Mouse (Mus musculus) heart, adult 11 months (tissue): ENCODE measurements at regions not wholly inside any gene's neighbourhood (a gene's known extent, or its start where the extent isn't known, plus 50 kb on each side); places are given as distances from the start of the nearest gene placed in this dataset.

Experiments
- DNase-seq: peaks from one replicate; pipeline ENCODE4 v3.0.0; 2022

- no peak for DNase-seq
These were observed 570.2 kb upstream of the Gm10306 start for GRCm38 (mm10) chr4:93986189-93986588.

GRCm38 (mm10) chr4:93990273-93990869, 566.0 kb upstream of the Gm10306 start:
- no peak for DNase-seq

DNA sequence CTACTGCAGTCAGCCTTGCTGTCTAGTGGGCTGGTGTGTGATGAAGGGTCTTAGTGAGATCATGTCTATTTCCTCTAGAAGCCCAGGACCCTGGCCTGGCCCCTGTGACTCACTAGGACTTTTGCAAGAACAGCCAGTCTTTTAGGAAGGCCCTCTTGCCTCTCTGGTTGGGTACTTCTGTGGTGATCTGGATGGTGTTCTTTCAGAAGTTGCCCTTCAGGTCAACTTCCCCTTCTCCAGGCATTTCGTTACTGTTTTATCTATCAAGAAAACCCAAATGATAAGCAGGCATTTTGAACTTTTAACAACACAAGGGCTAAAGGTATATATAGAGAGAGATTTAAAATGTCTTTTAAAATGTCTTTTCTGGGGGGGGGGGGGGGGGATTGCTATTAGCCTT, 550.5 kb upstream of the Gm10306 start:
- DNase-seq: no peak

- DNase-seq: no peak
These were observed 549.1 kb upstream of the Gm10306 start for GRCm38 (mm10) chr4:94007088-94007768.

GRCm38 (mm10) chr4:94015713-94016112, 540.6 kb upstream of the Gm10306 start:
- no peak for DNase-seq

- no peak for DNase-seq
These were observed 538.6 kb upstream of the Gm10306 start for GRCm38 (mm10) chr4:94017702-94018101.

- peak; percentile 86 for DNase-seq
These were observed 506.6 kb upstream of the Gm10306 start for GRCm38 (mm10) chr4:94049629-94050310.

- DNase-seq: no peak
These were observed 503.8 kb upstream of the Gm10306 start for GRCm38 (mm10) chr4:94052249-94053162.

DNA sequence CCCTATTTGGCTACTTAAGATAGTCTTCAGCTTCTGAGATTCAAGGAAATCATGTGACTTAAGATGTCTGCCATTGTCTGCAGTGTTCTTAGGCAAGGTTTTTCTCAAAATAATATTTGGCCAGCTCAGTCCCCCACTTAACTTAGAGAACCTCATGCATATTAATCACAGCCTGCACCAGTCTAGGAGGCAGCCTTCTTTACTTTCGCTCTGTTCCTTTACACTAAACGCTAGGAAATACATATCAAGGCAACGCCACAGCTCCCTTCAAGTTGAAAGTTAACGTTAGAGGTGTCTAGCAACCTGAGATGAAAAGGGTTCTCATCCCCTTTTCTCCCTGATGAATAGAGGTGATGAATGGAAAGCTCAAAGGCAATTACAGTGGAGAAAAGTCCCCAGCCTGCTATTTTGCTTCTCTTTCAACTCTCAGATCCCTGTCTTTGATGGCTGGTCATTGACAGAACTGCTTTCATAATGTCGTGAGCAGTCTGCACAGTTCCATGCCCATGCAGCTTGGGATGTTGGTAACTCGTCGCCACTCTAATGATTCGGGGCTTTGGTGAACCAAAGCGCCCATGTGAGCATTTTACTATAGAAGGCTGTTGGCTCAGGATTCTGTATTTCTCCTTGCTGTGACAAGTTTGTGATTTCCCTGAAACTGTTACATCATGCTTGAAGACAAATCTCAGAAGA, 483.0 kb upstream of the Gm10306 start:
- no peak for DNase-seq

- no peak for DNase-seq
These were observed 473.5 kb upstream of the Gm10306 start for GRCm38 (mm10) chr4:94082839-94083238.

DNA sequence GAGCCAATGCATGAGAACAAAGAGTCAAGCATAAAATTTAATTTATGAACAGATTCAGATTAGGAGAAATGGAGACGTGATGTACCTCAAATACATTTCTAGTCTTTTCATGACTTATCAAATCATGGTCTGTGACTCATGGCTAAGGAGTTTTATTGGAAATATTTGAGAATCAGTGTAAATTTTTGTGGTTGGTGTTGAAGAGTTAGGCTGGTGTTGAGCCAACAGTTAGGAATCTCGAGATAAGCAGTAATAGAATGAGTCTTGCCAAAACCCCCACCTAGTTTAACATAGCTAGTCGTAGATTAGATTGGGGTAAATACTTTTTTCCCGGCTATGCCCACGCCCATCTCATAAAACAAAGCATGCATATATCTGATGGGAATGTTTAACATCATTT, 462.0 kb upstream of the Gm10306 start:
- DNase-seq: no peak

DNA sequence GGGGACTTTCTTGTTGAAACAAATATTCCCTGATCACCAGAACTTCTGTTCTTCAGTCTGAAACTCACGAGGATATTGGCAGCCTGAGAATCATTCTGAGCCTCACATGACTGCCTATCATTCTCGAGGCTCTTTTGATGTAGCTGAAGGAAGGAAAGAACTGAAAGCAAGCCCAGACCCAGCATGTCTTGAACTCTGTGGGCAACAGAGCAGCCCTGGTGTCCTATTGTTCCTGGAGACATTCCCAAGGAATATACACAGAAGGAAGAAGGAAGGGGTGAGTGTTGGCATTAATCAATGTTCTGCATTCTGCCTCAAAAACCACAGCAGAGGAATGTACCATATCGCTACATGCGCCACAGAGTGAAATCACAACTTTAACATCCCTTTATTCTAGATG, 449.4 kb upstream of the Gm10306 start:
- DNase-seq: peak; percentile 42

GRCm38 (mm10) chr4:94116881-94117280, 439.5 kb upstream of the Gm10306 start:
- no peak for DNase-seq

DNA sequence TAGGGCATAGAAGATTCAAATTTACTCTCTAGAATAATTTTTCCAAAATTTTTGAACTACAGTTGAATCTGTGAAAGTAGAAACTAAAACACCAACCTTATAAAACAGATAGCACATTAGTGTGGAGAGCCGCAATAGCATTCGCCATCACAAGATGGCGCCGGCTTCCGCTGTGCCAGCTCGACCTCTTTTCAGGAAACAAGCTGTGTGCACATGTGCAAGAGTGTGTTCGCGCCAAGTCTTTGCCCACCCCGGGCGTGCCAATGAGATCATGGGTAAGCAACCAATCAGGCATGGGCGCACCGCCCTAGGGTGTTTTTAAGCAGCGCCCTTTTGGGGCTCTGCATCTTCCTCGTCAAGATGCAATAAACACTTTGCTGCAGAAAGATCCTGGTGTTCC, 432.2 kb upstream of the Gm10306 start:
- DNase-seq: no peak

DNA sequence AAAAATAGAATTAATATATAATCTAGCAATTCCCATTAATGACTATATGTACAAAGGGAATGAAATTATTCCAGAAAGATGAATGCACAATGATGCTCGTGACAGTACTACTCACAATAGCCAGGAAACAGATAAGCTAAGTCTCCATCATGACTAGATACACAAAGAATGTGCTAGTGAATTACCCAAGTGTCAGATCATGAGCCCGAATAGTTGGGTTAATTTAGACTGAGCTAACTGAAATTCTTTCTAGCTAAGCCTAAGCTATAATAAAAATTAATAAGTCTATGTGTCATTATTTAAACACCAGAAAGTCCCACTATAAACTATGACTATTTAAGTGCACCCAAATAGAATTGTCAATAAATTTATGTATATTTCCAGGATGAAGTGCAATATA, 418.4 kb upstream of the Gm10306 start:
- no peak for DNase-seq

DNA sequence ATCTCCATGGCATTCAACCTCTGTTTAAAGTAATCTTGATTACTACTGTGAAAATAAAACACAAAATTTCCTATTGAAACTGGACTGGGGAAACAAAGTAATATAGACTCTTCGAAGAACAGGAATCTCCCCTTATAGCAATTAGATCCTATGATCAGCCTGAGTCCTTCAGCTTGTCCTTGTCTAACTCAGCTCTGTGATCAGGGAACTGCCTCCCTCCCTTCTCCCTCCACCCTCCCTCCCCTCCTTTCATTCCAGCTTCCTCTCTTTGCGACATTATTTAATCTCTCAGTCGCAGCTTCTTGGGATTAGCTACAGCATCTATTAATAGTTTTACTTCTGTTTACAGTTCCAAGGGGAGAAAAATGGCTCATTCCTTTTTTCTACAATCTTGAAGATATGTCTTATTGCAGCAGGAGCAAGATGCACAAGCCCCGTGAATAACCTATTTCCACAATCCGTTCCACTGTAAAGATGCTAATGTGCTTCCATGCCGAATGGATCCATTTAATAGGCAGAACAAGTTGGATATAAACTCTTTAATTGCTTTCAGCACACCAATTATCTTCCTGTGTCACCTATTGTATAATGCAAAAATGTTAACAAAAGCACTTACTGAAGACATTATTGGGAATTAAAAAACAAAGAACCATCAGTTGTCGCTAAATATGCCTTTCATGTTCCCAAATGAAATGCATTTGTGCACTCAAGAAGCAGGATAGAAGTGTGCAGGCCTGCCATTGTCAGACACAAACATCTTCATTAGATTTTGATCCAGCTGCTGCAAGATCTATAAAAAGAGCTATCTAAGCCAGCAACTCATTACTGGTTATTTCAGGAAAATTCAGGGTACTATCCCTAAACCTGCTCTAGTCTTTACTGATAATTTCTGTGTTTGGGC, 411.2 kb upstream of the Gm10306 start:
- DNase-seq: no peak

DNA sequence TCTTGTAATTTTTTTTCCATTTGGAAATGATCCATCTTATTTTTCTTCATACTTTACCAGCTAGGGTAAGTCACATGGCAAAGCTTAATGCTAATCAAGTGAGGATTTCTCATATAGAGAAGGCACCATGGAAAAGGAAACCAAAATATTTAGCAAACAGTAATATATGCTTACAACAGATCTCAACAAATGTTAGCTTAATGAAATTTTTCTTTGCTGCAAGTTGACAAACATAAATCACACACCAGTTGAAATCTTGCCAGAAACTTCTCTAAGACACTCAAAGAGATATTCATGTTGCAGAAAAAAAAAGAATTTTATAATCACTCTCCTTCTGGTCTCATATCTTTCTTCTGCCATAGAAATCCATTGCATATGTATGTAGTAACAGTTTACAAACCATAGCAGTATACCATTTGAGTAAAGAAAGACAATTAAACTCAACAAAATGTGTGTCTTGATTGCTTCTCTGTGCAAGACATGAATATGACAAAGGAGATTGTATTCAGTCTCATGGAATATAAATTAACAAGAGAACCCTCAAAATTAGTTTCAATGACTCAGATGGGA, 408.3 kb upstream of the Gm10306 start:
- no peak for DNase-seq

GRCm38 (mm10) chr4:94149056-94149455, 407.3 kb upstream of the Gm10306 start:
- DNase-seq: no peak

DNA sequence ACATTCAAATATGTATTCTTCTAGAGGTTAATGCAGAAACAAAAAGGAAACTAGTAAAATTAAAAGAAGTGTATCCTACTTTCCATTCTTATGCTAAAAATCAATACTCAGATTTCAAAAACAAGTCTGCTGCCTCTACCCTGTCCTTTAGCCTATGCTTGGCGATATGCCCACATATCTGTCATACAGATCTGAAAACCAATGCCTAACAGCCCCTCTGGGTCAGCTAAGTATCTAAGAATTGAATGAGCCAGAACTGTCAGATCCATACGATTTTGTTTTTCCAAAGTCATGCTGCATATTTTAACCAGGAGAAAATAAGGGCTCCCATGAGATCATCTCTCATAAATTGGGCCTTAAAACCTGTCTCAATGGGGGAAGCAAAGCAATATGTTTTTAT, 395.7 kb upstream of the Gm10306 start:
- DNase-seq: no peak

DNA sequence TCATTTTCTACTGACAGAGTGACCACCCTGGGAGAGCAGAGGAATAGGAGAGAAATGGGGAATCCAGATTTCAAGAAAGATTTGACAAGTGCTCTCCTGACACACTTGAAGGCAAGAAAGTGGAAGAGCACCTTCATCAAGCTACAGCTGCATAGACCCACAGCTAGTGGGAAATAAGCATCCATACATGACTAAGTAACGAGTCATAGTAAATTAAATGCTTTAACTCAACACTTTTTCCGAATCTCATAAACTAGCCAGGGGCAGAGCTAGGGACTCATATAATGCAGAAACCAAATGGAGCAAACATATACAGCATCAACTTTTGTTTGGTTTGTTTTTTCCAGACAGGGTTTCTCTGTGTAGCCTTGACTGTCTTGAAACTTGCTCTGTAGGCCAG, 383.2 kb upstream of the Gm10306 start:
- no peak for DNase-seq

GRCm38 (mm10) chr4:94186997-94187396, 369.3 kb upstream of the Gm10306 start:
- DNase-seq: no peak
